Mouse (Mus musculus) neutrophil, adult 83 days (primary cell): ENCODE measurements around the gene Btnl2. TPM values are rescaled to one million over a fixed set of nuclear protein-coding genes. Genes with fewer than 3 reads are reported as not detected.

Experiments
- total RNA-seq, 2 experiments: library from RNA; stranded (reverse); gene quantifications; one replicate each; pipeline ENCODE4 v1.2.4; 2023

Btnl2 gene
- 1 to 10 TPM; 2.2 to 2.3 TPM for total RNA-seq

GRCm38 (mm10) chr17:34354539-34354938 lies at the start of gene Btnl2:
Gene Btnl2, plus strand, starts transcription at chr17:34354822.

GRCm38 (mm10) chr17:34305380-34306030 lies 49.1 kb upstream of the Btnl2 start, which contains the start of gene H2-Eb1:
Gene H2-Eb1, plus strand, starts transcription at chr17:34305867.

GRCm38 (mm10) chr17:34325436-34325835 lies 29.2 kb upstream of the Btnl2 start, which contains the start of gene H2-Eb2:
Gene H2-Eb2, plus strand, starts transcription at chr17:34325665.

GRCm38 (mm10) chr17:34376847-34377246 lies 22.2 kb downstream of the Btnl2 start, which contains the start of gene Btnl1:
Gene Btnl1, plus strand, starts transcription at chr17:34377132.

GRCm38 (mm10) chr17:34398711-34399393 lies 44.2 kb downstream of the Btnl2 start, which contains the start of gene BC051142:
Gene BC051142, plus strand, starts transcription at chr17:34398820.

Other genes with a start within 250 kb of the Btnl2 start
- 10 to 100 TPM; 57.6 to 63.6 TPM for gene H2-DMa, start 235.3 kb upstream of the Btnl2 start, total RNA-seq
- gene Brd2, start 232.2 kb upstream of the Btnl2 start, total RNA-seq, result 100 to 1,000 TPM; 215 to 218 TPM
- 10 to 100 TPM; 22.7 to 25.3 TPM for gene H2-DMb2, start 211.5 kb upstream of the Btnl2 start, total RNA-seq
- 10 to 100 TPM; 33.3 to 51.5 TPM for gene H2-DMb1, start 201.8 kb upstream of the Btnl2 start, total RNA-seq
- 10 to 100 TPM; 47.4 to 56.7 TPM for gene Tap1, start 167.3 kb upstream of the Btnl2 start, total RNA-seq
- 10 to 100 TPM; 83.3 to 88.3 TPM for gene Psmb9, start 167.1 kb upstream of the Btnl2 start, total RNA-seq
- gene Psmb8, start 157.1 kb upstream of the Btnl2 start, total RNA-seq, result 100 to 1,000 TPM in 1 of 2 experiments, 10 to 100 TPM in 1; 89.4 to 111 TPM
- gene Tap2, start 151.3 kb upstream of the Btnl2 start, total RNA-seq, result 10 to 100 TPM; 79.7 to 84.6 TPM
- 1 to 10 TPM; 1.7 to 1.9 TPM for gene H2-Ob, start 115.9 kb upstream of the Btnl2 start, total RNA-seq
- gene H2-Ab1, start 97.1 kb upstream of the Btnl2 start, total RNA-seq, result 100 to 1,000 TPM in 1 of 2 experiments, 10 to 100 TPM in 1; 96.2 to 115 TPM
- 100 to 1,000 TPM in 1 of 2 experiments, 10 to 100 TPM in 1; 95.4 to 109 TPM for gene H2-Aa, start 67.0 kb upstream of the Btnl2 start, total RNA-seq
- 10 to 100 TPM; 49.7 to 54.6 TPM for gene H2-Eb1, start 49.0 kb upstream of the Btnl2 start, total RNA-seq
- under 1 TPM in 1 of 2 experiments, not detected in 1; 0.11 TPM for gene H2-Eb2, start 29.2 kb upstream of the Btnl2 start, total RNA-seq
- gene Btnl1, start 22.3 kb downstream of the Btnl2 start, total RNA-seq, result not detected
- not detected for gene BC051142, start 44.0 kb downstream of the Btnl2 start, total RNA-seq
- gene Btnl4, start 122.5 kb downstream of the Btnl2 start, total RNA-seq, result not detected
- not detected for gene Btnl6, start 162.5 kb downstream of the Btnl2 start, total RNA-seq
- gene Notch4, start 209.4 kb downstream of the Btnl2 start, total RNA-seq, result 1 to 10 TPM; 1.0 to 1.5 TPM
- 100 to 1,000 TPM; 376 to 393 TPM for gene Gpsm3, start 235.0 kb downstream of the Btnl2 start, total RNA-seq
- 10 to 100 TPM; 94.8 to 99.9 TPM for gene Pbx2, start 236.4 kb downstream of the Btnl2 start, total RNA-seq
- 1 to 10 TPM; 5.8 to 7.0 TPM for gene Ager, start 243.0 kb downstream of the Btnl2 start, total RNA-seq
- gene Rnf5, start 248.9 kb downstream of the Btnl2 start, total RNA-seq, result 10 to 100 TPM; 38.2 to 39.0 TPM
- gene Agpat1, start 249.4 kb downstream of the Btnl2 start, total RNA-seq, result 10 to 100 TPM; 55.4 to 56.5 TPM